Mouse (Mus musculus) common myeloid progenitor, adult 5-6 weeks (primary cell): ENCODE data around the gene St5. TPM values are rescaled to one million over a fixed set of nuclear protein-coding genes. Genes with fewer than 3 reads are reported as not detected.

Experiments used
- ATAC-seq: replicated peaks from 2 replicates; pipeline ENCODE4 v1.8.0; 2016; ENCODE audit warnings: low read depth, mild to moderate bottlenecking, moderate TSS enrichment, inconsistent platforms; ENCODE audit not compliant: poor library complexity, severe bottlenecking
- total RNA-seq: library from RNA; stranded (forward); fragments of 200-1000, 187-1606 nt; gene quantifications from 2 replicates; pipeline ENCODE4 v1.2.3, GENCODE M21; 2017

St5 gene
- total RNA-seq, 1 experiment from 2014 or later, result 11.7 TPM

DNA sequence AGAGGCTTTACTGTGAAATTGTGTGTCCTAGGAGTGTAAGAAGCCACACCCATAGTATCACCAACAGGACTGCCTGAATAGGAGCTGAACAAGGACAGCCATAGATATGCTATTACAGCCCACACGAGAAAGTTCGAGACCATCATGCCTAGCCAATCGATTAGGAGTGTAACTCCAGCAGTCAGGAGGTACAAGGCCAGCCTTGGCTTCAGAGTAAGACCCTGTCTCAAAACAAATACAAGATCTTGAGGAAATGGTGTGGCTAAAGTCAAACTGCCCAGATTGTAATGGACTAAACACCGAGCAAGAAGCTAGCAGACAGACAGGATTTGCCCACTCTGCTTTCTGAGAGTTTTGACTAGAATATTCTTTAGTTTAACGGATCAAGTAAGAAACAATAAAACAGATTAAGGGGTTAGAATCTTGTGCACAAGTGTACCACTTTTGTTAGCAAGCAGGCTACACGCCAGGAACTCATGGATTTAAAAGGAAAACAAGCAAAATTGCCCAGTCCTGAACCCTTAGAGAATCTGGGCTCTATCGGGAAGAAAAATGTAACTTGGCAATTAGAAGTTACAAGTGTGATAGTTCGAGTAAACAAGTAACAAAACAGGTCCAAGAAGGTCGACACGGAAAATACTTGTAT is 185.2 kb downstream of the St5 start:
- ATAC-seq, result no peak

DNA sequence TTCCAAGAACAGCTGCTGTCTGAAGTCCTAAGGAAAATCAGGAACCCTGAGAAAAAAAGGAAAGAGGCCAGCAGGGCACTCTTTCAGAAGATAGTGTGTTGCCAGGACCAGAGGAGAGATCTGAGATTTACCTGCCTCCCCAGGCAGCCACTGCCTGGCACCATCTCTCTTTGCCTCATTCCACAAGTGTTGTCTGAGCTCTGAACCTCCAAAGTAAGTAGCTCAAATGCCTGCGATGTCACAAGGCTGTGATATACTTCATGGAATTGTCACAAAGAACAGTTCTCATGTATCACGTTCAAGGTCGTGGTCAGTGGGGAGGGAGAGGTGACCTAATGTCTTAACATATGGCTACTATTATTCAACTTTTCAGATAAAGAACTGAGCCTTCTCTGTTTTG is 186.9 kb downstream of the St5 start:
- no peak for ATAC-seq

DNA sequence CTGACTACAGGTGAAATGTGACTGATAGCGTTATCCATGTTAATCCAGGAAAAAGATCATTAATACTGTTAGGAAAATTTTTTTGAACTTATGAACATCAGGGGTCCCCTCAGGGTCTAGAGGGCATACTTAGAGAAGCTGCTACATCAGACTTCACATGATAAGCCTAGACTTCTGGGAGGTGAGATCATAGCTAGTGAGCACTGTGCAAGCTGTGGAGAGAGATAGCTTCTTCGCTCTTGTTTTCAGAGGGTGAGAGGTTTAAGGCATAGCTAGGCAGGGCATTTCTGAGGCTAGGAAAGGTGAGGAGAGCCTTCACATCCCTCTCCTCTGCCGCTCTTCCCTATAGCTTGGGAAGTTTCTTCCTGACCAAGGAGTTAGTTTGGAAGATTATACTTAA is 191.6 kb downstream of the St5 start:
- ATAC-seq, result no peak

DNA sequence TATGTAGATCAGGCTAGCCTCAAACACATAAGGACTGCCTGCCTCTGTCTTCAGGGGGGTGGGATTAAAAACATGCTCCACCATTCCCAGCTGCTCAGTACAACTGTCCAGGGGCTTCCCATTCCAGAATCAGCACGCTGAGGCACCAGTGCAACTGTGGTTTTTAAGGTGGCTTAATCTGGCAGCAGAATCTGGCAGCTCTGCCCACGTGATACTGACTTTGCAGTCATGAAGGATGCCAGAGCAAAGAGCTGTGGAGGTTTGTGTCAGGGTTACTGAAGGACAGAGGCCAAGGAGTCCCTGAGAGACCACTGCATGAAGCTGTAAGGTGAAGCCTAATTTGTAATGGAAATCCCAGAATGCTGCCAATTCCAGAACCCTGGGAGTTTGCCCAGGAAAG is 192.6 kb downstream of the St5 start:
- peak; percentile 43; the same call in 1 of the 2 replicates for ATAC-seq

DNA sequence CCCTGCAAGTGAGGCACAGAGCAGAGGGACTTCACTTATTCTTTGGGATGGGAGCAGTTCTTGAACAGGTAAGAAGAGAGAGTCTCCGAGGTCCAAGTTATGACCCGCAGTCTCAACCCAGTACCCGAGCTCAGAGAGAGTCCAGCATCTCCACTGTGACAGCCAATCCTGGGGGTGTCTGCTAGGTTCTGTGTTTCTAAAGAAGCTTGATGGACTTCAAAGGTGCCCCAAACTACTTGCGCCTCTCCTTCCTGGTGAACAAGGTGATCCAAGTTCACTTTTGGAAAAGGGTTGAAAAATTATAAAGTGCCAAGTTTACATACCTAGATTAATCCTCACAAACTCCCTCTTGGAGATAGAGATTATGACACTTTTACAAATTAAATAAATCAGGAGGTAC is 195.4 kb downstream of the St5 start, which contains the start of gene Trim66:
Gene Trim66 (minus strand): TSS at position 101 of the 400 bp plus-strand sequence.
- no peak for ATAC-seq

DNA sequence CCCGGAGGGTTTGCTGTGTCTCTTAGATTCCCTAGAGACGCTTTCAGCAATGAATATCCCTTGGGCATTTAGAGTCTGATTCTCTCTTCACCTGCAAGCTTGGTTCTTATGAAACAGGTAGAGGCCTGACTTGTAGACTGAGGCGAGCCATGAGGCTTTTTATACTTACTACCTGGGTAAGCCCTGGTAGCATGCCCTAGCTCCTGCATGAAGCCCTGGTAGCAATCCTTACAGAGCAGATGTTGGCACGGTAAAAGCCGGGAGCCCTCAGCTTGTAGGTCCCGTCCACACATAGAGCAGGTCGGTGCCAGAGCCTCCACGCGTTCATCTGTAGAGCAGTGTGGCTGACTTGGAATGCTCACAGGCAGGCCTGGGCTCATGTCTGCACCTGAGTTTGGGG is 195.8 kb downstream of the St5 start:
- ATAC-seq, result no peak

DNA sequence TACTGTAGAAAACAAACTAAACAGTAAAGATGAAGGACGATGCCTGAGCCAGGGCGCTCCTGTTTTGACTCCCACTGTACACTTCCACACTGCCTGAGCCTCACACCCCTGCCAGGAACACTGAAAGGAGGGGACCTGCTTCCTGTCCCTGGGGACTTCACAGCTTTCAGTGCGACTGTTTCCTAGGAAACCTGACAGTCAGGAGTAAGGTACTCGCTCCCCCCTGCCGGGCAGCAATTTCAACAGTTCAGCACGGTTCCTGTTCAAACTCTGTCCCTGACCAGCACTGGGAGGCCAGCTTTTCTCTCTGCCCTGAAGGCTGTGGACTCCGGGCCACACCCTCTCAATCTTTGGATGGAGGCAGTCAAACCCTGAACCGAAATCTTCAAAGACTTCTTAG is 196.3 kb downstream of the St5 start:
- no peak for ATAC-seq

DNA sequence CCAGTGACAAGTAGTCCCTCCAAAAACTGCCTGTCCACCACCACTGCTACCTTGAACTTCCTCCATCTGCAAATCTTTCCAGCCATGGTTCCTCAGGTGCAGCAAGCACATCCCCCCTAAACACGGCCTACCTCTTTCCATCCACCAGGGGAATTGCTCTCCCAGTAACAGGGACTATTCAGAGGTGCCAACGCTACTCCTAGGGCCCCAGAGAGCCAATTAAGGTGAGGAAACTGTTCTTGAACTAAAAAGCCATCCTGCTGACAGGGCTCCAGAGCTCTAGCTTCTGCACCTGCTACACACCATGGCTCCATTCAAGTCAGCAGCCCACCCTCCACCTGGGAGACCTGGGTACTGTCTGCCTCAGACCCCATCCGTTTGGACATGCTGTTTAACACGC is 205.9 kb downstream of the St5 start:
- ATAC-seq, result no peak

DNA sequence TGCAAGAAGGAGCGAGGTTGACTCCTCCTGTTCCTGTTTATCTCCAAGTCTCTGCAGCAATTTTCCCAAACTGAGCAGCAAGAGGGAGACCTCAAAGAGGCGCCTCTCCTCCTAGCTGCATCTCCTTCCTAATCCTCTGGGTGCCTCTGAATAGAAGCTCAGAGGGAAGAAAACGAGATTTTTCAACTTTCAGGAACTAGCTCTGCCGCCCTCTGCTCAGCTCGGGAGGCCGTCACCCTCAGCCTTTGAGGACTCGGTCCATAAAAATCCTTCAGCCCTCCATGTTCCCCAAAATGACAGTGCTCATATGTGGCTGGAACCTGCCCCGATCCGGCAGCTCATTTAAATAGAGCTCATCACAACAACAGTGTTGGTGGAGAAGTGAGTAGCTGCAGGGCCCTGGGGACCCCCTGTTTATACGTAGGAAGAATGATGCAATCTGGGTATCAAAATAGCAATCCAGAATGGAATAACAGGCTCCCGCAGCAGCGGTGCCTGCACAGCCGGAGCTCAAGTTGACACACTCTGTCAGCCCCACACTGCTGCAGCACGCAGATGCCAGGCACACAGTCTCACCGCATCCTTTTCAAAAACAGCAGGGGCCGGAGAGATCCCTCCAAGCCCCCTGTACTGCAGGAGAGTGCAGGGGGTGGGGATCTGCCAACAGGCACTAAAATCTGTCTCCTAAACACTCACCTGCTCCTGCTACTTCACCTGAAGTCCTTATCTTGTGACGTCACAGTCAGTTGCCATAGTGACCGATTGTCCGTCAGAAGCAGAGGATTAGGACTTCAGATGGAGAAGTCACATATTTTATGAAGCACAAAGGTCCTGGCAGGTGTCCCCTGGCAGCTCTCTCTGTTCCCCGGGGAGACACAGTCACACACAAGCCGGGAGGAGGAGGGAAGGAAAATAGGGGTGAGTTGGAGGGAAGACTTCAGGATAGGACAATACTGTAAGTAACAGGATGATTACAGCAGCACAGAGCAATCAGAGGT is 209.8 kb downstream of the St5 start:
- no peak for ATAC-seq

DNA sequence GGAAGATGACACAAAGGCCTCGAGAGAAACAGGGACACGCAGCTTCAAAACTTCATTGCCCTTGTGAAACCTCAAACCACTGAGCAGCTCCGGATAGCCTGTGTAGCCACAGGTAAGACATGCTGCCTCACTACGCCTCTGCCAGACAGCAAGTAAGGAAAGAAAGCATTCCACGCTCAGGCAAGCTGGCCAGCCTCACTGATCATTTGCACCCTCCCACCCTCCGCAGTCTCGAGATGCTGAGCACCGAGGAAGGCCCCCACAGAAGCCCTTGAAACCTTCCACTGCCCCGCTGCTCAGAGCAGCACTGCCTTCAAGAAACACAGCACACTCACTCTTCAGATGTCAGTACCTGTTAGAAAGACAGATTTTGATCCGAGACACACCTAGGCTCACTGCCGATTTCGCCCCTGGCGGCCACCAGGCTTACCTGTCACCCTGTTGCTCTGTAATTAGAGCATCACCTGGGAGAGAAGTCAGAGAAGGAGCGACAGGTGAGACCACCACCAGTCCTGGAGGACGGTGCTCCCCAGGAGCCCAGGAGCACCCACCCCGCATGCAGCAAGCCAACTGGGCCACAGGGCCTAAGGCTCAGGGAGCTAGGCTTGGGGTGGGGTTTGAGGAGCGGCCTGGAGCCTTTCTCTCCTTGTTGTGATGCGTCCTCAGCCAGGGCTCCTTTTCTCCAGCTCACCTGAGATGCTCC is 210.6 kb downstream of the St5 start:
- no peak for ATAC-seq

DNA sequence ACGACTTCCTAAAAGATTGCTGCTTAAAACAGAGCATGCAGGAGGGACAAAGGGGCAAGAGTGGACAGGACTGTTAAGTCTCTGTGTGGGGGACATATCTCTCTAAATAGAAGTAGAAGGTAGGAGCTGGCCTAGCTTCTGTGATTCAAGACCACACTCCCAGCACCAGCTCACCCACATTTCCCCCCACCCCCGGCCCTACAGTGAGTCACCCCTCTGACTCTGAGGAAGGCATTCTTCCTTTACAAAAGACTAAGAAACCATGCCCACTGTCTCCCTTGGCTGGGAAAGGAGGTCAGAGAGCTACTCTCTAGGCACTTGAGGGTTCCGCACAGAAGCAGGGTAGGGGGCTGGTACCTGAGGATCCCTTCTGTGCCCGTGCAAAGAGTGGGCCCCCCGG is 219.2 kb downstream of the St5 start:
- no peak for ATAC-seq

DNA sequence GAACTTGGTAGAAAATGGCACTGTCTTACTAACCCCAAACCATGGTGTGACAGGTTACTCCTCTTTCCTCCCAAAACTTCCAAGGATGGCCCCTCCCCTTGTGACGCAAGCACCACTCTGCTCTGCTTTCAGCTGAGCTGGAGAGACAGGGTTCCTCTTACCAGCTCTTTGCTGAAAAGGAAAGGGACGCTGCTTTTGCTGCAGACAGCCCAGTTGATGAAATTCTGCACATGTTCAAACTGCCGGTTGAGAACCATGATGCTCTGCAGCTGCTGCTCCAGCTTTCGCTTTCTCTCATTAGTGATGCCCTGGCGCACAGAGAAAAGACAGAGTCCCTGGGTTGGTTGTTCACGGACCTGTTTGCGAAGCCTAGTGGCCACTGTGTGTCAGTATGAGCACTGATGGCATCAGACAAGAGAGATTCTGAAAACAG is 222.6 kb downstream of the St5 start:
- ATAC-seq, result peak; percentile 67

DNA sequence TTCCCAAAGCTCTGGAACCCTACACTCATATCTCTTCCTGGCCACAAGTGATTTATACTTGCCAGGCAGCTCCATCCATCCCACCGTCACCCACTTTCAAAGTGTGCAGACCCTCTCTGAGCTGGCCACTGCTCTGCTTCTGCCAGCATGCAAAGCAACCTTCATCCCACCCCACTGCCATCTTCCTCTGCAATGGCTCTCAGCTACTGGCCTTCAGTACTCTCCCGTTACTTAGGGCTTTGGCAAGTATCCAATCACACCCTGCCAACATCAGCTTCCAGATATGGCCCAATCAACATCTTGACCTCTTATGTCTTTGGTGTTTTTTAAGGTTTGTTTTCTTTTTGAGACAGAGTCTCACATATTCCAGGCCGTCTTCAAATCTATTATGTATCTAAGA is 225.5 kb downstream of the St5 start:
- ATAC-seq, result no peak

Other genes starting within 250 kb of the St5 start
- 0.05 and 0.09 TPM in 2 replicates for gene Trim66, start 195.5 kb downstream of the St5 start, total RNA-seq
- 1,056 and 1,216 TPM in 2 replicates for gene Rpl27a, start 184.5 kb downstream of the St5 start, total RNA-seq
- gene Akip1, start 85 bp upstream of the St5 start, total RNA-seq, result 29.0 and 61.0 TPM in 2 replicates
- not detected in 2 replicates for gene BC051019, start 20.2 kb upstream of the St5 start, total RNA-seq
- not detected in 2 replicates for gene Ascl3, start 28.1 kb upstream of the St5 start, total RNA-seq
- gene Tmem9b, start 49.3 kb upstream of the St5 start, total RNA-seq, result 11.0 and 21.5 TPM in 2 replicates
- 0.41 and 0.44 TPM in 2 replicates for gene Nrip3, start 78.4 kb upstream of the St5 start, total RNA-seq
- gene Scube2, start 162.1 kb upstream of the St5 start, total RNA-seq, result not detected in 2 replicates